Mouse (Mus musculus) lung, embryonic 16.5 days (tissue): ENCODE results near the gene Scimp. TPM values are rescaled to one million over a fixed set of nuclear protein-coding genes. Genes with fewer than 3 reads are reported as not detected.

Experiments
- ATAC-seq: fragments of 200-750 bp; cut with Nextera tagmentation; 2 replicates; pipeline ENCODE4 v1.8.0; 2017; ENCODE audit warnings: low read depth, mild to moderate bottlenecking, moderate library complexity
- H3K27ac ChIP-seq: fragments of 300-500 bp; sonication (generic); 2 replicates; pipeline ENCODE4 v1.5.1; 2014; ENCODE audit warnings: mild to moderate bottlenecking, control low read depth, low read length
- H3K27me3 ChIP-seq: fragments of 300-500 bp; sonication (generic); 2 replicates; pipeline ENCODE4 v1.6.1; 2014; ENCODE audit warnings: low read depth, low read length, mixed read lengths; ENCODE audit not compliant: control insufficient read depth, insufficient read depth
- H3K36me3 ChIP-seq: fragments of 300-500 bp; sonication (generic); 2 replicates; pipeline ENCODE4 v1.6.1; 2014; ENCODE audit warnings: low read length; ENCODE audit not compliant: control insufficient read depth, insufficient read depth
- H3K4me1 ChIP-seq: fragments of 300-500 bp; sonication (generic); replicated peaks from 2 replicates; pipeline ENCODE4 v1.6.1; 2014; ENCODE audit warnings: low read length, mixed read lengths; ENCODE audit not compliant: control insufficient read depth, insufficient read depth
- H3K4me2 ChIP-seq: fragments of 300-500 bp; sonication (generic); 2 replicates; pipeline ENCODE4 v1.6.1; 2014; ENCODE audit warnings: low read depth, low read length, control low read depth
- H3K4me3 ChIP-seq: fragments of 300-500 bp; sonication (generic); 2 replicates; pipeline ENCODE4 v1.5.1; 2014; ENCODE audit warnings: mild to moderate bottlenecking, low read length, control low read depth
- H3K9ac ChIP-seq: fragments of 300-500 bp; sonication (generic); 2 replicates; pipeline ENCODE4 v1.6.1; 2014; ENCODE audit warnings: low read length, control low read depth
- H3K9me3 ChIP-seq: fragments of 300-500 bp; sonication (generic); 2 replicates; pipeline ENCODE4 v1.6.1; 2016; ENCODE audit warnings: low read length; ENCODE audit not compliant: control insufficient read depth
- WGBS: fragments of 180-500 bp; shearing (Covaris S2); extraction: QIAGEN DNeasy Blood & Tissue Kit; methylation state at CpG from one replicate; pipeline ENCODE4 v1.1.7; 2014; 5-methylcytosine and 5-hydroxymethylcytosine counted together
- microRNA-seq: library from miRNA; unstranded; fragments of <30 nt; microRNA quantifications from one replicate; pipeline ENCODE4, GENCODE M21; 2016
- polyA plus RNA-seq: library from polyadenylated mRNA; unstranded; fragments of >200 nt; fragmentation: Nextera tagmentation; extraction: Ambion mirVana; gene quantifications from 2 replicates; pipeline ENCODE4 v1.2.1, GENCODE M21; 2015

Scimp gene
- polyA plus RNA-seq, 1 experiment from 2014 or later = 0.35 TPM

GRCm38 (mm10) chr11:70745636-70746035, 66.8 kb downstream of the Scimp start:
- H3K9me3 ChIP-seq = no peaks in the 10 kb centered on the region
- no peak overlapping the region for H3K4me2 ChIP-seq
- no peak overlapping the region for H3K27ac ChIP-seq
- no peaks in the 10 kb centered on the region for H3K27me3 ChIP-seq
- no peak overlapping the region for H3K9ac ChIP-seq
- H3K4me3 ChIP-seq = no peak overlapping the region
- ATAC-seq = no peak
- 54% methylated on average over 7 of the region's 7 CpGs for WGBS
- H3K4me1 ChIP-seq = no peaks in the 10 kb centered on the region
- no peaks in the 10 kb centered on the region for H3K36me3 ChIP-seq

DNA sequence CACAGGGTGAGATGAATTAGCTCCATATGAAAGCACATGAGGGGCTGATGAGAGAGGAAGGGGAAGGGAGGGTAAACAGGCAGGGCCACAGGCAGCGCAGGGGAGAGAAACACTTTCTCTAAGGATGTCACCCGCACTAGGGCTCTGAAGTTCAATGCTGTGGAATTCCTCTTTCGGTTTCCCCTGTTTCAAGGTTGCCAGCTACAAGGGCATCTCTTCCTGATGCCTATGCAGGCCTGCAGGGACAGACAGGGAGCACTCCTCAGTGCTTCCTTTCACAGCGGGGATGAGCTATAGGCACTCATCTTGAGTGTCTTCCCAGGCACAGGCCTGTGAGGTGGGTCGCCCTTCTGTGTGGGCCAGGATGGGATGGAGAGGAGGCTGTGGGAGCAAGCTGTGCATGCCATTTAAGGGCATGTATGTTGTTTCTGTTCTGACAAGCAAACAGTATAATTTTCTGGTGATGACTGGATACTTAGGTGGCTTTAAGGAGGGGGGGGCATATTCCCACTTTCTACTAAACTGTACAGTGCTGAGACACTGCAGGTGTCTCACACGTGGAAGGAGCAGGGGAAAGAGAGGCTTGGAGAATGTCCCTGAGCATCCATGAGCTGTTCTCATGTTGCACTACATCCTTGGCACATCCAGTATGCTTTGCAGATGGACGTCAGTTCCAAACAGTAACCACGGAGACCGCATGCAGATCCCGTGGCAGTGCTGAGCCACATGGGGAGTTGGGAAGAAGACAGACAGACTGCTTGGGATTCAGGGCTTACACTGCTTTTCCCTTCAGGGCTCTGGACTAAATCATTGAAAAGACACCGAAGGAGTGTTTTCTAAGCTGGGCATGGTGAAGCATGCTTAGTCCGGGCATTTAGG, 69.6 kb downstream of the Scimp start:
- H3K4me3 ChIP-seq = no peak overlapping the region
- whole genome bisulfite sequencing = 75% methylated on average over 12 of the region's 12 CpGs
- no peak overlapping the region for H3K27ac ChIP-seq
- no peak overlapping the region for H3K9ac ChIP-seq
- no peaks in the 10 kb centered on the region for H3K27me3 ChIP-seq
- no peaks in the 10 kb centered on the region for H3K4me1 ChIP-seq
- H3K9me3 ChIP-seq = no peaks in the 10 kb centered on the region
- no peaks in the 10 kb centered on the region for H3K36me3 ChIP-seq
- H3K4me2 ChIP-seq = no peak overlapping the region
- no peak for ATAC-seq

- no peaks in the 10 kb centered on the region for H3K4me1 ChIP-seq
- no peak for ATAC-seq
- WGBS = 82% methylated on average over 7 of the region's 7 CpGs
- H3K27ac ChIP-seq = no peak overlapping the region
- no peak overlapping the region for H3K4me2 ChIP-seq
- H3K9me3 ChIP-seq = no peaks in the 10 kb centered on the region
- H3K9ac ChIP-seq = no peak overlapping the region
- H3K4me3 ChIP-seq = no peak overlapping the region
- H3K27me3 ChIP-seq = no peaks in the 10 kb centered on the region
- no peaks in the 10 kb centered on the region for H3K36me3 ChIP-seq
Measured at GRCm38 (mm10) chr11:70742117-70742516, 70.3 kb downstream of the Scimp start.

GRCm38 (mm10) chr11:70741603-70742002, 70.8 kb downstream of the Scimp start:
- no peaks in the 10 kb centered on the region for H3K36me3 ChIP-seq
- no peaks in the 10 kb centered on the region for H3K9me3 ChIP-seq
- no peak overlapping the region for H3K27ac ChIP-seq
- H3K4me3 ChIP-seq = no peak overlapping the region
- no peak overlapping the region for H3K9ac ChIP-seq
- H3K4me2 ChIP-seq = no peak overlapping the region
- no peaks in the 10 kb centered on the region for H3K4me1 ChIP-seq
- WGBS = 77% methylated on average over 3 of the region's 3 CpGs
- no peaks in the 10 kb centered on the region for H3K27me3 ChIP-seq
- no peak for ATAC-seq

Small RNAs within 50 kb of the gene (microRNA-seq; reads per million reads assigned to microRNA genes)
- not detected for gene Gm22760

Other genes starting within 250 kb of the Scimp start
- 10.3 and 10.5 TPM in 2 replicates for gene Mink1, start 249.7 kb downstream of the Scimp start, polyA plus RNA-seq
- gene 4930544D05Rik, start 196.7 kb downstream of the Scimp start, polyA plus RNA-seq = not detected in 2 replicates
- gene Chrne, start 193.4 kb downstream of the Scimp start, polyA plus RNA-seq = 0.33 TPM in 1 of 2 replicates, not detected in the other
- 0.35 and 0.50 TPM in 2 replicates for gene Gp1ba, start 173.5 kb downstream of the Scimp start, polyA plus RNA-seq
- gene Rnf167, start 165.4 kb downstream of the Scimp start, polyA plus RNA-seq = 129 and 134 TPM in 2 replicates
- gene Slc25a11, start 165.1 kb downstream of the Scimp start, polyA plus RNA-seq = 156 and 171 TPM in 2 replicates
- gene Pfn1, start 157.9 kb downstream of the Scimp start, polyA plus RNA-seq = 1,825 and 2,189 TPM in 2 replicates
- gene Eno3, start 155.4 kb downstream of the Scimp start, polyA plus RNA-seq = 37.9 and 56.8 TPM in 2 replicates
- gene Spag7, start 143.2 kb downstream of the Scimp start, polyA plus RNA-seq = 159 and 172 TPM in 2 replicates
- gene Camta2, start 124.5 kb downstream of the Scimp start, polyA plus RNA-seq = 14.8 and 15.6 TPM in 2 replicates
- gene Inca1, start 112.4 kb downstream of the Scimp start, polyA plus RNA-seq = 1.5 and 1.9 TPM in 2 replicates
- 3.2 and 3.4 TPM in 2 replicates for gene Kif1c, start 112.0 kb downstream of the Scimp start, polyA plus RNA-seq
- gene Zfp3, start 48.4 kb downstream of the Scimp start, polyA plus RNA-seq = 4.9 and 5.7 TPM in 2 replicates
- 30.0 and 30.2 TPM in 2 replicates for gene Rabep1, start 32.2 kb upstream of the Scimp start, polyA plus RNA-seq
- gene Nup88, start 157.4 kb upstream of the Scimp start, polyA plus RNA-seq = 121 and 130 TPM in 2 replicates
- 72.3 and 84.9 TPM in 2 replicates for gene Rpain, start 157.6 kb upstream of the Scimp start, polyA plus RNA-seq
- 171 and 185 TPM in 2 replicates for gene C1qbp, start 170.4 kb upstream of the Scimp start, polyA plus RNA-seq
- 16.3 and 16.5 TPM in 2 replicates for gene Dhx33, start 191.9 kb upstream of the Scimp start, polyA plus RNA-seq
- 47.4 and 52.0 TPM in 2 replicates for gene Mis12, start 207.0 kb upstream of the Scimp start, polyA plus RNA-seq
- 52.1 and 53.0 TPM in 2 replicates for gene Derl2, start 207.3 kb upstream of the Scimp start, polyA plus RNA-seq
- gene 6330403K07Rik, start 220.9 kb upstream of the Scimp start, polyA plus RNA-seq = 70.4 and 73.7 TPM in 2 replicates